Mouse (Mus musculus) right cerebral cortex, postnatal 10 days (tissue): ENCODE results near the gene Ctnnd2.

Experiments
- DNase-seq, 2 experiments: peaks; one replicate each; pipeline ENCODE4 v3.0.0; 2021; ENCODE audit warnings: low spot score in 2 of 2

Ctnnd2 gene

GRCm38 (mm10) chr15:30384386-30384785 is 212.0 kb downstream of the Ctnnd2 start:
- no peak for DNase-seq

GRCm38 (mm10) chr15:30386489-30386888 is 214.1 kb downstream of the Ctnnd2 start:
- no peak for DNase-seq

- no peak for DNase-seq
These were observed 214.9 kb downstream of the Ctnnd2 start for GRCm38 (mm10) chr15:30387244-30387643.

GRCm38 (mm10) chr15:30401111-30401510 is 228.7 kb downstream of the Ctnnd2 start:
- DNase-seq = no peak

GRCm38 (mm10) chr15:30406254-30406653 is 233.9 kb downstream of the Ctnnd2 start:
- DNase-seq = no peak

GRCm38 (mm10) chr15:30423146-30423545 is 250.8 kb downstream of the Ctnnd2 start:
- no peak for DNase-seq

- peak; percentile 39 to 40 for DNase-seq
These were observed 251.9 kb downstream of the Ctnnd2 start for GRCm38 (mm10) chr15:30424290-30424689.

GRCm38 (mm10) chr15:30427342-30427741 is 254.9 kb downstream of the Ctnnd2 start:
- DNase-seq = no peak

- DNase-seq = no peak
These were observed 266.7 kb downstream of the Ctnnd2 start for GRCm38 (mm10) chr15:30439045-30439444.

GRCm38 (mm10) chr15:30450765-30451164 is 278.4 kb downstream of the Ctnnd2 start:
- peak; percentile 41 for DNase-seq

GRCm38 (mm10) chr15:30451921-30452320 is 279.5 kb downstream of the Ctnnd2 start:
- DNase-seq = peak in 1 of 2 experiments; percentile 40

GRCm38 (mm10) chr15:30457541-30458250 is 285.3 kb downstream of the Ctnnd2 start:
- DNase-seq = peak; percentile 44 to 57

- no peak for DNase-seq
These were observed 286.3 kb downstream of the Ctnnd2 start for GRCm38 (mm10) chr15:30458671-30459070.

- DNase-seq = no peak
These were observed 288.1 kb downstream of the Ctnnd2 start for GRCm38 (mm10) chr15:30460341-30461125.

GRCm38 (mm10) chr15:30462804-30463423 is 290.5 kb downstream of the Ctnnd2 start:
- DNase-seq = no peak

GRCm38 (mm10) chr15:30463471-30464047 is 291.2 kb downstream of the Ctnnd2 start:
- DNase-seq = no peak

GRCm38 (mm10) chr15:30466950-30467543 is 294.7 kb downstream of the Ctnnd2 start:
- no peak for DNase-seq

GRCm38 (mm10) chr15:30468773-30469172 is 296.4 kb downstream of the Ctnnd2 start:
- DNase-seq = no peak

- DNase-seq = no peak
These were observed 299.0 kb downstream of the Ctnnd2 start for GRCm38 (mm10) chr15:30471280-30471966.

- DNase-seq = peak; percentile 76 to 81
These were observed 308.3 kb downstream of the Ctnnd2 start for GRCm38 (mm10) chr15:30480676-30481075.

- no peak for DNase-seq
These were observed 334.1 kb downstream of the Ctnnd2 start for GRCm38 (mm10) chr15:30506476-30506875.
